Mouse (Mus musculus) adrenal gland, adult 8-10 months (tissue): ENCODE results near the gene Mrm3. TPM values are rescaled to one million over a fixed set of nuclear protein-coding genes. Genes with fewer than 3 reads are reported as not detected.

Experiments used
- DNase-seq: peaks from one replicate; pipeline ENCODE4 v3.0.0; 2022
- total RNA-seq, 4 experiments: library from RNA; stranded (reverse); gene quantifications; 2 replicates each; pipeline ENCODE4 v1.2.4; 2022

Gene Mrm3
- total RNA-seq, 4 experiments from 2014 or later = 18.3 to 23.6 (median 20.1) TPM

- no peak for DNase-seq
These were observed 46.9 kb downstream of the Mrm3 start for GRCm38 (mm10) chr11:76290367-76290766.

GRCm38 (mm10) chr11:76291960-76292359 is 48.4 kb downstream of the Mrm3 start:
- no peak for DNase-seq

DNA sequence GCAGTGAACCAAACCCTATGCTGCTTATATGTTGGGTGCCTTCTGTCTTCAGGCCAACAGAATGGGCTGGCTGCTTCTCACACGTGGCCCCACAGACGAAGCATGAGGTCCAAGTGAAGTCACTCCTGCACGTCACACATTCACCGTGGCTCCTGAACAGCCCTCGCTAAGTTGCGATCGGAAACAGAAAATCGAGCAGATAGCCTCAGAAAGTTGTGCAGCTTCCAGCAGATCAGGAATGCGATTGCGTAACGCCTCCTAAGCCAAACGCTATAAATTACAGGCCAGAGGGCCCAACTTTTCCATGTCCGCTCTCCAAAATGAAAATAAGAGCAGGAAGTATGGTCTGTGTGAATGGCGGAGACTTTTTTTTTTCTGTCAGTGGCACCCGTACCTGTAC is 48.9 kb downstream of the Mrm3 start:
- DNase-seq = peak; percentile 70

- no peak for DNase-seq
These were observed 49.3 kb downstream of the Mrm3 start for GRCm38 (mm10) chr11:76292831-76293230.

DNA sequence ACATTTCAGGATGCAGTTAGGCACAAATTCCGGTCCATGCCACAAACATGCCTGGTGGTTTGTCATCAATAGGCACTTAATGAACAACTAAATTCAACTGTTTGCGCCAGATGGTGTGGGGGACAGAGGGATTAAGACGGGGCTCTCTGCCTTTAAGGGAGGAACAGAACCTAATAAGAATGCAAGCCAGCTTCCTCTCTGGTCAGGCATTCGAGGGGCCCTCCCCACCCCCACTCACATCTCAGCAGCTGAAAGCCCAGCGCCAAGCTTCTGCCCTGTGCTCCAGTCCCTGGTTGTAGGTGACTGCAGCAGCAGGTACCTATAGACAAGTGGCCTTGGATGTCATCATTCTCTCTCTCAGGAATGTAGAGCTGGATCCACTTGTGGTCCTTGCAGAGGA is 50.6 kb downstream of the Mrm3 start:
- no peak for DNase-seq

DNA sequence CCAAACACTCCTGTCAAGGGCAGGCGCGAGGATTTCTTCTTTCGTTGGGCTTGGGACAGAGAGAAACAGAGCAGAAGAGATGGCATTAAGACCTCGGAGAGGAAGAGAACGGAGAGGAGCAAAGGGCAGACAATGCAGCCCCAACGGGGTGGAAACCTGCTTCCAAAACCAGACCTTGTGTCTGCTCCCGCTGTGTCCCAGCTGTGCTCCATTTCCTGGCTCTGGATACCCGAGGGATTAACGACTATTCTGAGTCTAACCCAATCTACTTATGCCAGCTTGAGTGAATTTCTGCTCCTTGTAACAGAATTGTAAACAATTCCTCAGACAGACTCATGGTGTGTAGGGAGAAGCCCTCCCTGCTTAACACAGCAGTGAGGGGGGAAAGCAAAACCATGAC is 51.3 kb downstream of the Mrm3 start:
- DNase-seq = no peak

GRCm38 (mm10) chr11:76297252-76297651 is 53.7 kb downstream of the Mrm3 start:
- no peak for DNase-seq

GRCm38 (mm10) chr11:76298457-76299000 is 55.0 kb downstream of the Mrm3 start:
- DNase-seq = no peak

Other genes with a start within 250 kb of the Mrm3 start
- not detected for gene 1700016K19Rik, start 243.8 kb upstream of the Mrm3 start, total RNA-seq
- 10 to 100 TPM; 11.0 to 28.9 (median 16.0) TPM for gene Rflnb, start 215.9 kb upstream of the Mrm3 start, total RNA-seq
- 10 to 100 TPM; 53.9 to 64.1 (median 55.8) TPM for gene Vps53, start 64.1 kb upstream of the Mrm3 start, total RNA-seq
- gene Fam57a, start 64.0 kb upstream of the Mrm3 start, total RNA-seq = 1 to 10 TPM; 4.4 to 7.7 (median 5.7) TPM
- under 1 TPM in 1 of 4 experiments, not detected in 3; 0.46 TPM for gene Dbil5, start 26.1 kb upstream of the Mrm3 start, total RNA-seq
- gene Gemin4, start 26.1 kb upstream of the Mrm3 start, total RNA-seq = 10 to 100 TPM in 3 of 4 experiments, 1 to 10 TPM in 1; 8.9 to 13.9 (median 10.9) TPM
- 100 to 1,000 TPM in 1 of 4 experiments, 10 to 100 TPM in 3; 89.4 to 107 (median 93.5) TPM for gene Glod4, start within 50 bp of the Mrm3 start, total RNA-seq
- 10 to 100 TPM; 33.5 to 43.6 (median 40.8) TPM for gene Nxn, start 155.4 kb downstream of the Mrm3 start, total RNA-seq
- gene Timm22, start 163.2 kb downstream of the Mrm3 start, total RNA-seq = 10 to 100 TPM; 47.6 to 64.2 (median 56.4) TPM